Mouse (Mus musculus) hindbrain, embryonic 13.5 days (tissue): ENCODE measurements around the gene Xrcc1. TPM values are rescaled to one million over a fixed set of nuclear protein-coding genes. Genes with fewer than 3 reads are reported as not detected.
"Not testable (repeated sequence)": the region's sequence is repeated elsewhere in the genome, so short reads cannot be mapped to it uniquely, and the experiment has no call there.

Source experiments
- ATAC-seq: fragments of 200-750 bp; cut with Nextera tagmentation; 2 replicates; pipeline ENCODE4 v1.8.0; 2017; ENCODE audit warnings: moderate TSS enrichment; ENCODE audit not compliant: low FRiP score
- H3K27ac ChIP-seq: fragments of 300-500 bp; sonication (generic); 2 replicates; pipeline ENCODE4 v1.5.1; 2015; ENCODE audit warnings: inconsistent platforms, mild to moderate bottlenecking, moderate library complexity
- H3K27me3 ChIP-seq: fragments of 300-500 bp; sonication (generic); 2 replicates; pipeline ENCODE4 v1.6.1; 2015; ENCODE audit warnings: mild to moderate bottlenecking, inconsistent platforms
- H3K36me3 ChIP-seq: fragments of 300-500 bp; sonication (generic); 2 replicates; pipeline ENCODE4 v1.6.1; 2015; ENCODE audit warnings: mild to moderate bottlenecking, inconsistent platforms
- H3K4me1 ChIP-seq: fragments of 300-500 bp; sonication (generic); replicated peaks from 2 replicates; pipeline ENCODE4 v1.6.1; 2015; ENCODE audit warnings: inconsistent platforms
- H3K4me2 ChIP-seq: fragments of 300-500 bp; sonication (generic); 2 replicates; pipeline ENCODE4 v1.6.1; 2015; ENCODE audit warnings: inconsistent platforms, mild to moderate bottlenecking, moderate library complexity
- H3K4me3 ChIP-seq: fragments of 300-500 bp; sonication (generic); 2 replicates; pipeline ENCODE4 v1.5.1; 2015; ENCODE audit warnings: mild to moderate bottlenecking, inconsistent platforms
- H3K9ac ChIP-seq: fragments of 300-500 bp; sonication (generic); 2 replicates; pipeline ENCODE4 v1.6.1; 2015; ENCODE audit warnings: mild to moderate bottlenecking, inconsistent platforms
- H3K9me3 ChIP-seq: fragments of 300-500 bp; sonication (generic); 2 replicates; pipeline ENCODE4 v1.6.1; 2016; ENCODE audit warnings: inconsistent platforms
- WGBS: fragments of 180-500 bp; shearing (Covaris S2); methylation state at CpG from one replicate; pipeline ENCODE4 v1.1.7; 2015; 5-methylcytosine and 5-hydroxymethylcytosine counted together
- polyA plus RNA-seq: library from polyadenylated mRNA; unstranded; fragments of >200 nt; fragmentation: Nextera tagmentation; extraction: Ambion mirVana; gene quantifications from 2 replicates; pipeline ENCODE4 v1.2.1, GENCODE M21; 2015

Gene Xrcc1
- polyA plus RNA-seq, 1 experiment from 2014 or later = 61.3 TPM

- Histone ChIP-seq H3K9me3 (no peaks in the 10 kb centered on the region), H3K27ac (no peak within 1 kb of the TSS), H3K4me3 (no peak within 1 kb of the TSS), H3K4me2 (no peak within 1 kb of the TSS), H3K4me1 (peaks cover 49% of the 10 kb centered on the region), H3K9ac (peak within 1 kb of the TSS; percentile 2; the same call in 1 of the 2 replicates), H3K36me3 (peaks cover 63% of the 10 kb centered on the region), H3K27me3 (no peaks in the 10 kb centered on the region)
- 95% methylated on average over 7 of the region's 7 CpGs for WGBS
- ATAC-seq = no peak
Observed at GRCm38 (mm10) chr7:24512355-24512754, 33.7 kb upstream of the Xrcc1 start, which contains the start of gene AC161166.1. AC161166.1 (minus strand) TSS chr7:24512455.

GRCm38 (mm10) chr7:24516319-24516718 is 29.8 kb upstream of the Xrcc1 start:
- H3K9me3 ChIP-seq, ATAC-seq, H3K27me3 ChIP-seq, H3K9ac ChIP-seq, H3K27ac ChIP-seq, H3K4me2 ChIP-seq, H3K4me3 ChIP-seq: not testable (repeated sequence)
- H3K4me1 ChIP-seq = peaks cover 19% of the 10 kb centered on the region
- 65% methylated on average over 8 of the region's 8 CpGs for WGBS
- H3K36me3 ChIP-seq = peaks cover 73% of the 10 kb centered on the region

GRCm38 (mm10) chr7:24517077-24517476 is 29.0 kb upstream of the Xrcc1 start:
- WGBS = 41% methylated on average over 5 of the region's 5 CpGs
- Histone ChIP-seq H3K9me3 (no peaks in the 10 kb centered on the region), H3K4me2 (no peak overlapping the region), H3K27me3 (no peaks in the 10 kb centered on the region), H3K36me3 (peaks cover 68% of the 10 kb centered on the region), H3K27ac (0 out of 2 replicates have a peak overlapping the region, but pooled peaks have one; percentile 44), H3K4me3 (no peak overlapping the region), H3K4me1 (peaks cover 12% of the 10 kb centered on the region), H3K9ac (no peak overlapping the region)
- no peak for ATAC-seq

GRCm38 (mm10) chr7:24517654-24518053 is 28.4 kb upstream of the Xrcc1 start:
- Histone ChIP-seq H3K4me1 (peaks cover 7% of the 10 kb centered on the region; the same call in 1 of the 2 replicates), H3K4me2 (no peak overlapping the region), H3K27ac (peak overlapping the region; percentile 72), H3K27me3 (no peaks in the 10 kb centered on the region), H3K36me3 (peaks cover 62% of the 10 kb centered on the region), H3K9ac (peak overlapping the region; percentile 51; the same call in 1 of the 2 replicates), H3K4me3 (no peak overlapping the region), H3K9me3 (no peaks in the 10 kb centered on the region)
- ATAC-seq = no peak
- WGBS = 43% methylated on average over 6 of the region's 6 CpGs

GRCm38 (mm10) chr7:24519130-24519529 is 27.0 kb upstream of the Xrcc1 start:
- WGBS = 40% methylated on average over 3 of the region's 3 CpGs
- H3K4me3 ChIP-seq = no peak overlapping the region
- no peak overlapping the region for H3K27ac ChIP-seq

GRCm38 (mm10) chr7:24520054-24520453 is 26.0 kb upstream of the Xrcc1 start:
- H3K4me3 ChIP-seq, H3K9ac ChIP-seq, H3K4me2 ChIP-seq, H3K27ac ChIP-seq, H3K27me3 ChIP-seq, H3K4me1 ChIP-seq, H3K9me3 ChIP-seq, ATAC-seq: not testable (repeated sequence)
- H3K36me3 ChIP-seq = peaks cover 39% of the 10 kb centered on the region
- WGBS = 85% methylated on average over 10 of the region's 10 CpGs

More at GRCm38 (mm10) chr7:24519130-24519529, 27.0 kb upstream of the Xrcc1 start:
- Histone ChIP-seq H3K9ac (no peak overlapping the region), H3K9me3 (no peaks in the 10 kb centered on the region), H3K4me2 (no peak overlapping the region), H3K36me3 (peaks cover 48% of the 10 kb centered on the region), H3K4me1 (peaks cover 4% of the 10 kb centered on the region; the same call in 1 of the 2 replicates), H3K27me3 (peaks cover 6% of the 10 kb centered on the region; the same call in 1 of the 2 replicates)
- no peak for ATAC-seq

- Histone ChIP-seq H3K27ac (no peak overlapping the region), H3K4me2 (no peak overlapping the region), H3K36me3 (peaks cover 19% of the 10 kb centered on the region), H3K4me3 (no peak overlapping the region), H3K9me3 (no peaks in the 10 kb centered on the region), H3K9ac (no peak overlapping the region), H3K4me1 (no peaks in the 10 kb centered on the region; the same call in 1 of the 2 replicates), H3K27me3 (peaks cover 6% of the 10 kb centered on the region; the same call in 1 of the 2 replicates)
- ATAC-seq = no peak
- 70% methylated on average over 5 of the region's 5 CpGs for WGBS
Observed at GRCm38 (mm10) chr7:24522805-24523204, 23.3 kb upstream of the Xrcc1 start.

- no peaks in the 10 kb centered on the region; the same call in 1 of the 2 replicates for H3K4me1 ChIP-seq
Observed at GRCm38 (mm10) chr7:24523723-24524122, 22.4 kb upstream of the Xrcc1 start.

GRCm38 (mm10) chr7:24524978-24525377 is 21.1 kb upstream of the Xrcc1 start:
- Histone ChIP-seq H3K4me1 (peaks cover 10% of the 10 kb centered on the region), H3K4me2 (no peak overlapping the region), H3K36me3 (peaks cover 8% of the 10 kb centered on the region; the same call in 1 of the 2 replicates), H3K4me3 (no peak overlapping the region), H3K27ac (no peak overlapping the region), H3K27me3 (peaks cover 6% of the 10 kb centered on the region; the same call in 1 of the 2 replicates), H3K9me3 (no peaks in the 10 kb centered on the region), H3K9ac (no peak overlapping the region)
- ATAC-seq = no peak
- 86% methylated on average over 6 of the region's 6 CpGs for WGBS

More at GRCm38 (mm10) chr7:24523723-24524122, 22.4 kb upstream of the Xrcc1 start:
- 92% methylated on average over 6 of the region's 6 CpGs for WGBS
- ATAC-seq = no peak
- Histone ChIP-seq H3K9ac (no peak overlapping the region), H3K27ac (no peak overlapping the region), H3K4me3 (no peak overlapping the region), H3K27me3 (peaks cover 6% of the 10 kb centered on the region; the same call in 1 of the 2 replicates), H3K4me2 (no peak overlapping the region), H3K9me3 (no peaks in the 10 kb centered on the region), H3K36me3 (peaks cover 10% of the 10 kb centered on the region)

- peaks cover 6% of the 10 kb centered on the region; the same call in 1 of the 2 replicates for H3K36me3 ChIP-seq
- WGBS = 90% methylated on average over 12 of the region's 12 CpGs
- no peak overlapping the region for H3K9ac ChIP-seq
- peaks cover 10% of the 10 kb centered on the region for H3K4me1 ChIP-seq
- no peak for ATAC-seq
- no peaks in the 10 kb centered on the region for H3K9me3 ChIP-seq
- H3K4me2 ChIP-seq = no peak overlapping the region
- H3K4me3 ChIP-seq = no peak overlapping the region
- H3K27ac ChIP-seq = no peak overlapping the region
- peaks cover 6% of the 10 kb centered on the region; the same call in 1 of the 2 replicates for H3K27me3 ChIP-seq
Observed at GRCm38 (mm10) chr7:24525686-24526420, 20.2 kb upstream of the Xrcc1 start.

- no peak for ATAC-seq
- peaks cover 33% of the 10 kb centered on the region for H3K4me1 ChIP-seq
- peaks cover 14% of the 10 kb centered on the region for H3K36me3 ChIP-seq
- H3K9me3 ChIP-seq = no peaks in the 10 kb centered on the region
- H3K9ac ChIP-seq = no peak overlapping the region
- peak overlapping the region; percentile 93; the same call in 1 of the 2 replicates for H3K4me2 ChIP-seq
- H3K27ac ChIP-seq = no peak overlapping the region
- H3K27me3 ChIP-seq = peaks cover 10% of the 10 kb centered on the region; the same call in 1 of the 2 replicates
- WGBS = 93% methylated on average over 11 of the region's 11 CpGs
- peak overlapping the region; percentile 79; the same call in 1 of the 2 replicates for H3K4me3 ChIP-seq
Observed at GRCm38 (mm10) chr7:24528861-24529260, 17.2 kb upstream of the Xrcc1 start.

GRCm38 (mm10) chr7:24529580-24529979 is 16.5 kb upstream of the Xrcc1 start:
- no peak for ATAC-seq
- H3K4me2 ChIP-seq = peak overlapping the region; percentile 93
- peaks cover 40% of the 10 kb centered on the region for H3K4me1 ChIP-seq
- peak overlapping the region; percentile 93 for H3K27ac ChIP-seq
- peak overlapping the region; percentile 77 for H3K9ac ChIP-seq
- peaks cover 22% of the 10 kb centered on the region for H3K36me3 ChIP-seq
- H3K9me3 ChIP-seq = no peaks in the 10 kb centered on the region
- peaks cover 12% of the 10 kb centered on the region; the same call in 1 of the 2 replicates for H3K27me3 ChIP-seq
- H3K4me3 ChIP-seq = peak overlapping the region; percentile 79
- WGBS = 62% methylated on average over 11 of the region's 11 CpGs
